ENCODE assay signal across 8 mouse cellular contexts in the genomic region with DNA sequence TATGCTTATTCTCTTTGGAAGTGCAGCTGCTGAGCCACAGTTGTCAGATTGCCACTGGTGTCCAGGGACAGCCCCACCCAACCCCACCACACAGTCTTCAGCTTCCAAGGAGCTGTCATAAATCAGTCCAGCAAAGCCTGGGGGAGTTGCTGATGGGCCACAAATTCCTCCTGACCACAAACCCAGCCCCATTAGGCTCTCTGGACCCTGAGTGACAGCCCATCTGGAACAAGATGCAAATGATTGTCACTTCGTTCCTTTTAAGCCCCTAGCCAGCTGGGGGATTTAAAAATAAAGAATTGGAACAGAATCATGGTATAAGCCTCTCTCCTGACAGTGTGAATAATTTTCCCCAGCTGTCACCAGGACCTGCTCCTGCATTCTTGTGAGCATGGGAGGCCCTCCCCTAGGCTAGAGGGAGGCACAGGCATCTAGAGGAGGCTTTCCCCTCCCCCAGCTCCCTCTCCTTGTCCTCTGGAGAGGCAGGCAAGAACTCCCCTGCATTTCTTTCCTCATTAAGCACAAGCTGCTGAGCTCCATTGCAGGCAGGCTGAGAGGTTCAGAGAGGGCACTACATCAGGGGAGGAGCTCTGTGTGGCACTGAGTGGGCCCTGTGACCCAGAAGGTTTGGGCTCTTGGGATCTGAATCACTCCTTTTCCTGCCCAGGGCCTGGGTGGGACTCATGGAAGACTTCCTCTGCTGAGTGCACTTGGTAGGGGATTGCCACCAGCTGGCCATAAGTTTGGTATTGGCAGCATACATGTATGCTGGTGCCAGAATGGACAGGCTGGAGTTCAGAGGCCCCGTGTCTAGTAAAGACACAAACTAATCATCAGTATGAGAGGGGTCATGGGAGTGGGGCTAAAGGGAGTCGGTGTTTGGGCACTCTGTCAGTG.
A peak's percentile ranks its signal among the peaks of the same experiment; 100 is the strongest.
DNase-seq lines count a peak whose midpoint lies in the region; ATAC-seq and TF ChIP-seq lines count a peak whose summit lies in the region.

No protein-coding gene starts in this region.

- 46% methylated on average over 3 of the region's 3 CpGs for WGBS in heart, embryonic 12.5 days

- H3K4me2 ChIP-seq in heart, embryonic 12.5 days, result no peak overlapping the region
- H3K4me2 ChIP-seq in myocyte (ENCODE audit: low read depth), result peak overlapping the region; percentile 55

- H3K79me2 ChIP-seq in myocyte (ENCODE audit: control insufficient read depth, insufficient read depth), result no peaks in the 10 kb centered on the region

- DNase-seq in cerebellum, postnatal 14 days, result peak; percentile 33 to 38
- DNase-seq in cerebellum, postnatal 36 days, result no peak
- peak; percentile 82 for DNase-seq in brain, adult 2 months (ENCODE audit: low read depth, low spot score)
- DNase-seq in kidney, postnatal 25 days, result peak; percentile 14 to 62
- DNase-seq in cerebellum, adult 11 months, result no peak

- no peaks in the 10 kb centered on the region; the same call in 1 of the 2 replicates for H3K27me3 ChIP-seq in heart, embryonic 12.5 days (replicated peaks)
- no peaks in the 10 kb centered on the region for H3K27me3 ChIP-seq in myocyte (ENCODE audit: control insufficient read depth, insufficient read depth, insufficient read length)

- no peak overlapping the region for H3K9ac ChIP-seq in heart, embryonic 12.5 days

- peaks cover 49% of the 10 kb centered on the region for H3K4me1 ChIP-seq in heart, embryonic 12.5 days (replicated peaks)

- H3K9me3 ChIP-seq in heart, embryonic 12.5 days (replicated peaks), result no peaks in the 10 kb centered on the region

- ATAC-seq in heart, embryonic 12.5 days (ENCODE audit: insufficient number of reproducible peaks, low FRiP score), result peak; percentile 57; the same call in 1 of the 2 replicates
- no peak for ATAC-seq in erythroid progenitor cell, adult 5-6 weeks (replicated peaks; ENCODE audit: low FRiP score, poor library complexity, severe bottlenecking)

- peak overlapping the region; percentile 77 for H3K27ac ChIP-seq in heart, embryonic 12.5 days (ENCODE audit: poor library complexity, severe bottlenecking)

- no peak for TF ChIP-seq POLR2A in myocyte (IDR thresholded peaks at IDR 0.05; ENCODE audit: insufficient read length, low read depth)

- no peaks in the 10 kb centered on the region for H3K36me3 ChIP-seq in heart, embryonic 12.5 days
- no peaks in the 10 kb centered on the region for H3K36me3 ChIP-seq in myocyte (ENCODE audit: control insufficient read depth, insufficient read depth)

- no peak overlapping the region for H3ac ChIP-seq in myocyte (ENCODE audit: control insufficient read depth, insufficient read length)

- H3K4me3 ChIP-seq in heart, embryonic 12.5 days, result no peak overlapping the region
- H3K4me3 ChIP-seq in myocyte, result no peak overlapping the region

TF ChIP-seq in myocyte, 11 proteins besides CTCF, POLR2A, EP300 and RAD21:
- peak; percentile 52 for TF ChIP-seq TCF12 (IDR thresholded peaks at IDR 0.05; ENCODE audit: insufficient read depth, poor library complexity, severe bottlenecking)
- TF ChIP-seq CEBPB (IDR thresholded peaks at IDR 0.05; ENCODE audit: insufficient read depth, poor library complexity, severe bottlenecking), result no peak
- TF ChIP-seq E2F4 (IDR thresholded peaks at IDR 0.05; ENCODE audit: insufficient read depth), result no peak
- TF ChIP-seq SRF (IDR thresholded peaks at IDR 0.05; ENCODE audit: control insufficient read depth, insufficient read length, low read depth), result no peak
- TF ChIP-seq MYOD1 (IDR thresholded peaks at IDR 0.05; ENCODE audit: control insufficient read depth in 1 of 3, insufficient read length in 2 of 3, low read depth in 2 of 3), result peak; percentile 71 to 90 (median 81)
- no peak for TF ChIP-seq MAX (IDR thresholded peaks at IDR 0.05; ENCODE audit: low read depth)
- TF ChIP-seq TCF3 (IDR thresholded peaks at IDR 0.05; ENCODE audit: insufficient read length, low read depth), result peak; percentile 83
- TF ChIP-seq REST (IDR thresholded peaks at IDR 0.05; ENCODE audit: insufficient read depth, insufficient read length), result no peak
- TF ChIP-seq MYOG (IDR thresholded peaks at IDR 0.05; ENCODE audit: control insufficient read depth in 1 of 3, insufficient read depth in 1 of 3, insufficient read length in 2 of 3, low read depth in 2 of 3), result peak; percentile 40 to 95 (median 72)
- TF ChIP-seq USF1 (IDR thresholded peaks at IDR 0.05; ENCODE audit: low read depth), result no peak
- no peak for TF ChIP-seq POLR2AphosphoS2 (IDR thresholded peaks at IDR 0.05; ENCODE audit: insufficient read length, low read depth)

Comparison
In these comparisons a context has a peak if more than half of its experiments do, and no peak if none do; other contexts are left out.
1. DNase-seq: peak in cerebellum, postnatal 14 days (2 of 2), brain, adult 2 months (single experiment) and kidney, postnatal 25 days (2 of 2); none in cerebellum, postnatal 36 days (0 of 2) and cerebellum, adult 11 months (single experiment).